Mouse (Mus musculus) ovary, postnatal 14 days (tissue): ENCODE data around the gene Gm128.
"Not testable (repeated sequence)": the region's sequence is repeated elsewhere in the genome, so short reads cannot be mapped to it uniquely, and the experiment has no call there.

Experiments
- DNase-seq: peaks from one replicate; pipeline ENCODE4 v3.0.0; 2022; ENCODE audit warnings: low spot score

Gm128 gene

DNA sequence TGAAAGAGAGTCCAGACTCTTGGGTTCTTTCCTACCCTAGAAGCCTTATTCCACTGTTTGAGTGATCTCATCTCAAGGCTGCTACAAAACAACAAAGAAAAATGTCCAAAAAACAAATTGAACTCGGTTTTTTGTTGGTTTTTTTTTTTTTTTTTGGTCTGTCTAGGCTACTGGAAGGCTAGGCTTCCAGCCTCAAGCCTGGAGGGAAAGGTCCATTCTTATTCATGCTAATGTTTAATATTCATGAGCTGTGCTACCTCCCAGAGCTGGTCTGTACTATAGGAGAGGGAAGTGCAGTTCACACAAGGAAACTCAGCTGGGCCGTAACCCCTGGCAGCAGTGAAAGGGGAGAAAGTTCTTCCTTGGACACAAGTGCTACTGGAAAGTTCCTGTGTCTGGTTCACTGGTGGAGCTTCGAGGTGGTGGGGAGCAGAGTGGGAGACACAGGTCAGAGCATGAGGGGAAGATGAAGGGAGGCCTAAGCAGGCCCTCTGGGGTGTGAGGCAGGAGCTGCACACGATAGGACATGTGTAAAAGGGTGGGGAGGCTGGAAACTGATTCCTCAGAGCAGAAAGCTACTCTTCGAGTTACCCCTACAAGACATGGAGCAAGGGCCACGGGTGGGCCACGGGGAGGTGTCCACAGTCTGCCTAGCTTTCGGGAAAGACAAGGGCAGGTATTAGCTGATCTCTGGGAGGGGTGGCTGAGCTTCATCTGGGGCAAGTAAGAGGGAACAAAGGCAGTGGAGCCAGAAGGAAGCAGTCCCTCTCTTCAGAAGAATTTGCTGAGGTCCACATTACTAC is 10.7 kb downstream of the Gm128 start:
- DNase-seq = no peak

GRCm38 (mm10) chr3:95229781-95230494 is 11.5 kb downstream of the Gm128 start:
- peak; percentile 36 for DNase-seq

- no peak for DNase-seq
Measured at GRCm38 (mm10) chr3:95228894-95229780, 12.3 kb downstream of the Gm128 start.

DNA sequence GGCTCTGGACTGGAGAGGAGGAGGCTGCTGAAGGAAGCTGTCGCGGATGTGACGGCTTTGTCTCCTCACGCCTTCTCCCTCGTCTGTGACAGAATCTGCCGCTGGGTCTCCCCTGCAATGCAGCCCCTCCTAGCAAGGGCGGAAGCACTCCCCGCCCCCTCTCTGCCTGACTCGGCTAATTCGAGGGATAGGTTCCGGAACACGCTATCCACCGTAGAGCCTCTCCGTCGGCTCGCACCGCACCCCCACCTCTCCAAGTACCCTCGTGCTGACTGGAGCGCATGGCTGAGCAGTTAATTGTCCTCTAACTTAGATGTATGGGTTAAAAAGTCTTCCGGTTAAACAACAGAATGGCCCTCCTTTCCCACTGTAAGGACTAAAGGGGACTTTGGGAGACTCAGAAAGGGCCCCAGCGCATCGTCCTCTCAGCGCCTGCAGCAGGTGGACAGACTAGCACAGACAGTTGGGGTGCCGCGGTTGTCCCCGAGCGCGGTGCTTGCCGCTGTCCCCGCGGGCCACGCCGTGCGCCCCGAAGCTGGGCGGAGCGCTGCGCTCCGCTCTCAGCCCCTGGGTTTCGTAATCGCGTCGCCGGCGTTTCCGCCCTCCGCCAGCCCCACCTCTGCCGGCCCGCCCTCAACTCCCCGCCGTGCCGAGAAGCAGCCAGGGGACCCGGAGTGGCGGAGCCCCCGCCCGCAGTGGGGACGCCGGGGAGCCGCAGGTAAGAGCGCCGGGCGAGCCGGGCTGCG is 13.1 kb downstream of the Gm128 start, which contains the start of gene Cdc42se1:
Cdc42se1 (plus strand) TSS at position 585 of the 746 bp plus-strand sequence.
- DNase-seq = peak; percentile 68

GRCm38 (mm10) chr3:95227214-95227613 is 14.2 kb downstream of the Gm128 start:
- DNase-seq = no peak

DNA sequence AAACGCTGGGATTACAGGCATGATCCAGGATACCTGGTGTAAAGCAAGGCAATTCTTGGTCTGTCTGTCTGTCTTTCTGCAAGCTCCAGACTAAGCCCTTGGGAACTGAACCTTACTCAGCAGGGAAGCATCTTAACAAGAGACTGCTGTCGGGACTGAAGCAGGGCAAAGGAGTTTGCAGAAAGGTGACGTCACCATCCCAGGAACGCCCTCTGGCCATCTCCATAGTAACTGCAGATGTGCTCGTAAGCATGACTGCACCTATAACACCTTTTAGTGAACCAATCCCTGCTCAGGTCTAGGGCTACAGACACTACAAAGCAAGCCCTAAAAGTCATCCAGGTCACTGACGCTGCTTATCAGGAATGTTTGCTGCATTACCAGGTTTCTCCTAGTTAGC is 17.1 kb downstream of the Gm128 start:
- DNase-seq = no peak

- no peak for DNase-seq
Measured at GRCm38 (mm10) chr3:95223041-95223440, 18.4 kb downstream of the Gm128 start.

DNA sequence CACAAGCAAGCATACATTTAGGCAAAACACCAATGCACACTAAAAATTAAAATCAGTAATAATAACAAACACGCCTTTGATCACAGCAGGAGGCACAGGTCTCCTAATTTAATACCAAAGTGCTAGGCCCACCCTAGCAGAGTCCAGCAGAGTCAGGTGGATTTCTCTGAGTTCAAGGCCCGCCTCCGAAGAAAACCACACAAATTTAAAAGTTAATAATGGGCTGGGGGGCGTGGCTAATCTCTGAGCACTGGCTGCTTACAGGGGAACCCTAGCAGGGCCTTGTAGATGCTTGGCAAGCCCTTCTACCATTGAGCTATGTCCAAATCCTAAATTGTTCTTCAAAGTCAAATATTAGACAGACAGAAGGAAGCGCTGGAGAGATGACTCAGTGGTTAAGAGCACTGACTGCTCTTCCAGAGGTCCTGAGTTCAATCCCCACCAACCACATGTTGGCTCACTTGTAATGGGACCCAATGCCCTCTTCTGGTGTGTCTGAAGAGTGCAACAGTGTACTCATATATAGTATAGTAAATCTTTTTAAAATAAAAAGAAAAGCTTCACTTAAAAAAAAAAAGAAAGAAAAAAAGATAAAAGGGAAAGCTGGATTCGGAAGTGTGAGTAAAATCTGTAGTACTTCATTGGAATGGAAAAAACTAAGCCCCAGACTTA is 22.8 kb downstream of the Gm128 start:
- DNase-seq = no peak

DNA sequence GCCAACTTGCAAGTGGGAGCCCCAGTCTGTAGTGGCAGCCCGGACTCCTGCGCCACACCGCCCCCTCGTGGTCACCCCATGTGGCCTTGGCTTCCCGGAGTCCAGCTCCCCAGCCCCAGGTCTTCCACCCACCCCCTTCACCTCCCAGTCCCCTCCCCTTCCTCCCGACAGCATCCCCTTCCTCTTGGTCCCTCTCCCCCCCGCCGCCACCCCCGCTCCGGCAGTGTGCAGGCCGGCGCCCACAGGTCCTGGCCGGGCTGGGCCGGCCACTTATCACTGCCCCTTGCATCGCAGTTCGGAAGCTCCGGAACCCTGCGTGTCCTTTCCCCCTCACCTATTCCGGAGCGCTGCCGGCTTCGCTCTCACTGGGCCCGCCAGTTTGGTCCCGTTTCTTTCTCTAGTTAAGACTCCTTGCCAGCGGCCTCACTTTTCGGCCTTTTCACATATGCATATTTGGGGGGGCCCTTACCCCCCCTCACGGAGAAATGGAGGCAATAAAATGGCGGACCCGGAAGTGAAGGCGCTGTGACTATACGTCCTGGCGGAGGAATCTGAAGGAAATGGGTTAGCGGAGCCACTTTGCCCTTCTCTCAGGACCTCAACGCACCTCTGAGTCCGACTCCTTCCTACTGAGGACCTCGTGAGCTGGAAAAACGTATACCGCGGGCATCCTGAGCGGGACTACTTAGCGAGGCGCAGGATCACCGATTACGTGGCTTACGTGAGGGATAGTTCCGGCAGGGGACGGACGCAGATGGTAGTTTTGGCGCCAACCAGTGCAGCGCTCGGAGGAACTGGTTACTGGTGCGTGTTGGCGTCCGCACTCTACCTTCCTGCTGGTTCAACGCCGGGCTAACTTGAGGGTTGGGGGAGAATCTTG is 23.9 kb downstream of the Gm128 start, which contains the start of gene Gabpb2:
Gabpb2 (minus strand) TSS at position 662 of the 880 bp plus-strand sequence.
- DNase-seq = peak; percentile 96

DNA sequence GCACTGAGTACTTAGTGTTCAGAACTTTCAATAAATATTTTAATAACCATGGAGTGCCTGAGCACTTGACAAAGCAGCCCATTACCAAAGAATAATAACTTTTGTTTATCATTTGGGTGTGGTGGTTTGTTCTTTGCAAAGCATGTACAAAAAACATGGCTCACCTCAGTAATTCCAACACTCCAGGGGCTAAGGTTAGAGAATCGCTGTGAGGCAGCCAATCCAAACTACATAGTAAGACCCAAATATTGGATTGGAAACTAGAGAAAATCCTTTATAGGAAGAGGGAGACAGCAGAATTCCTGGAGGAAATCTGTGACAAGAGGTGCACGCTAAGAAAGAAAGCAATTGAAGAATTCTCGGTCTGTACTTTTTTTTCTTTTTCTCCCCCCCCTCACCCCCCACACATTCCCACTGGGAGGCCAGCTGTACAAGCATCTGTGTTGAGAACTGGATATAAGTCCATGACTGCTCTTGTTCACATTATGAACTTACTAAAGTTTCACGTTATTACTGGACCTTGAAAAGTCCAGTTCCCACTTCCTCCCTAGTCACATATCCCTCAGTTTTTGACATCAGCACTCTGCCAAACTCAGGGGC is 24.6 kb downstream of the Gm128 start:
- no peak for DNase-seq

DNA sequence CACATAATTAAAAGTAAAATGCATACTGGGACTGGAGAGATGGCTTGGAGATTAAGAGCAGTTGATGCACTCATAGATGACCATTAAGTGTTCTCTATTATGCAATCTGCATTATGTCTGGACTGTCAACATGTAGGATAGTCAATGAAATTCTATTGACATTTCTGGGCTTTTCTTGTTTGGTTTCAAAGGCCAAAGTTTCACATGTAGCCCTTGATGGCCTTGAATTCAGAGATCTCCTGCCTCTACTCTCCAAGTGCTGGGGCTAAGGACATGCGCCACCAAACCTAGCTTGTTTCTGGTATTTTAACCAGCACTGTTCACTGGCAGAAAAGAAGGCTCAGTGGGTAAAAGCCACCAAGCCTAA is 27.8 kb downstream of the Gm128 start:
- no peak for DNase-seq

DNA sequence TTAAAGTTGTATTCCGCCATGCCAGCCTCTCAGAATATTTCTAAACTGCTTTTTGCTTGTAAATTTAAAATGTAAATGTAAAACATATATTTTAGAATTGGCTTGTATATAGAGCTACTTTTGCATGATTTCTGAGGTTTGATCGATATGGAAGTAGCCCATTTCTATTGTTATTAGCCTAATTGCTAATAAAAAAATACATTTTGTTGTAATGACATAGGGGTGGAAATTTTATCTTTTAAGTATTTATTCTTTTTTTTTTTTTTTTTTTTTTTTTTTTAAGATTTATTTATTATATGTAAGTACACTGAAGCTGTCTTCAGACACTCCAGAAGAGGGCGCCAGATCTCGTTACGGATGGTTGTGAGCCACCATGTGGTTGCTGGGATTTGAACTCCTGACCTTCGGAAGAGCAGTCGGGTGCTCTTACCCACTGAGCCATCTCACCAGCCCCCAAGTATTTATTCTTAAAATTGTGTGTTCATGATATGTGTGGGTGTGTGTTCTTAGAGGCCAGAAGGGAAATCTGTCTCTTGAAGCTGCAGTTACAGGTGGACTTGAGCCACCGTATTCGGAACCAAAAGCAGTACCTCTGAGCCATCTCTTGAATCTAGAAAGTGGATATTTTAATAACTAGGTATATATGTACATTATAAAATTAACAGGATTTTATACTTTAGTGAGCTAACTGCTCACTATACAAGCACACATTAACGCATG is 28.3 kb downstream of the Gm128 start:
- not testable (repeated sequence) for DNase-seq

GRCm38 (mm10) chr3:95210585-95210984 is 30.8 kb downstream of the Gm128 start:
- no peak for DNase-seq

GRCm38 (mm10) chr3:95208286-95208685 is 33.1 kb downstream of the Gm128 start:
- DNase-seq = no peak

- DNase-seq = no peak
Measured at GRCm38 (mm10) chr3:95203880-95204279, 37.5 kb downstream of the Gm128 start.

- DNase-seq = no peak
Measured at GRCm38 (mm10) chr3:95200562-95200961, 40.8 kb downstream of the Gm128 start.

DNA sequence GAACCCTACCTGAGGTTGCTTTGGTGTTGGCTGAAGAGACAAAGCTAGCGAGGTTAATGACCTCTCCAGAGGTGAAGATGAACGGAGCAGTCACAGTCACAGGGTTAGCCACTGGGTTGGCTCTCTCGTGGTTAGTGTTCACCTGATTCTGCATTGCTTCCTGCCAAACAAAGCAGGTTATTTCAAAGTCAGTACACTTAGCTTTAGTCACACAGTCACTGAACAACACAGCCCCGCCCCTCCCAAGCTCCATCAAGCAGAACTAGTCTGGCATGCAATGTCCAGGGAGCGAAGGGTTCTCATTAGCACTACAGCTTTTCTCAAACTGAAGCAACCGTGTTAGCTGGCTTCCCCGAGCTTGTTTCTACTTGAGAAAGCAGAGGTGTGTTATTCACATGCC is 41.3 kb downstream of the Gm128 start:
- DNase-seq = no peak

DNA sequence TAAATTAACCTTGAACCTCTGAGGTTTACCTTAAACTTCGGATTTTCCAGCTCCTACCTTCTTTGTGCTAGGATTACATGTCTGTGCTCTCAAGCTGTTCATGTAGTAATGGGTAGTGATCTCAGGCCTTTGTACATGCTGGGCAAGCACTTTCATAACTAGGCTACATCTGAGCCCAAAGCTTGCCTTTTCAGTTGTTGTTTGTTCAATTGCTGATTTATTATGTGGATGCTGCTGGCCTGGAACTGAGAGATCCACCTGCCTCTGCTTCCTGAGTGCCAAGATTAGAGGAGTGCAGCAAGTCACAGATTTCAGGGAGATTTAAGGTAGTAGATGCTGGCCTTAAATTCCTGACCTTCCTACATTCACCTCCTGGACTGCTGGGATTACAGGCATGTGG is 42.3 kb downstream of the Gm128 start:
- DNase-seq = no peak

- DNase-seq = no peak
Measured at GRCm38 (mm10) chr3:95195772-95196171, 45.6 kb downstream of the Gm128 start.
